Mouse (Mus musculus) retina, embryonic 14.5 days (tissue): Measurements from ENCODE around the gene Amz2.

Source experiments
- DNase-seq: peaks from one replicate; pipeline ENCODE4 v3.0.0-alpha.2; 2015; ENCODE audit warnings: low spot score

Amz2 gene

GRCm38 (mm10) chr11:109494890-109495770, 69.4 kb downstream of the Amz2 start:
- peak; percentile 49 for DNase-seq

DNA sequence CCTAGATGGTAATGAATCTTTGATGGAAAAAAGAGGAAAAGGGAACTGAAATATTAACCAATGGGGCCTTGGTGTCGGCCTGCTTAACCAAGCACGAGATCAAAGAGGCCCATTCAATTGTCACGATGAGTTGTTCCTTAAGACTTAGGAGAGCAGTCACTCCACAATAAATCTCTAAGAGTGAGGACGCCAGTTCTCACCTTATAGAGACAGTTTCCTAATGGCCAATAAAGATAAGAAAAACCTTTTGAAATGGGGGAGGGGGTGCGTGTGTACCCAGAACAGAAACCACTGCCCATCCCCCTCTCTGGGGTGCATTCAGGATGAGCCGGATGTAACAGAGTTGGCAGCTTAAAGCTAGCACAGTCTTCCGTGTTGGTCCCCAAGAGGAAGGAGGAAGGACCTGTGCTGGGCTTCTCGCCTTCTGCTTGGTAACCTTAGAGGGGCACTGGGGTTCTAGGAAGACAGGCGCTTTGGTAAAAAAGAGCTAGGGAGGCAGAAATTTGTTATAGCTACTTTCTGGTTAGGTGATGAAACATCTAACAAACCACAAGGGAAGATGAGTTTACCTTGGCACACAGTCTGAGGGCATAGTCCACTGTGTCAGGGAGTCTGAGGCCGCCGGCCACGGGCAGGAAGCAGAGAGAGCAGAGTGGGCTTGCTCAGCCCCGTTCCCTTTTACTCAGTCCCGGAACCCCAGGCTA, 70.2 kb downstream of the Amz2 start:
- peak; percentile 42 for DNase-seq

GRCm38 (mm10) chr11:109496475-109496993, 70.8 kb downstream of the Amz2 start:
- DNase-seq, result no peak

DNA sequence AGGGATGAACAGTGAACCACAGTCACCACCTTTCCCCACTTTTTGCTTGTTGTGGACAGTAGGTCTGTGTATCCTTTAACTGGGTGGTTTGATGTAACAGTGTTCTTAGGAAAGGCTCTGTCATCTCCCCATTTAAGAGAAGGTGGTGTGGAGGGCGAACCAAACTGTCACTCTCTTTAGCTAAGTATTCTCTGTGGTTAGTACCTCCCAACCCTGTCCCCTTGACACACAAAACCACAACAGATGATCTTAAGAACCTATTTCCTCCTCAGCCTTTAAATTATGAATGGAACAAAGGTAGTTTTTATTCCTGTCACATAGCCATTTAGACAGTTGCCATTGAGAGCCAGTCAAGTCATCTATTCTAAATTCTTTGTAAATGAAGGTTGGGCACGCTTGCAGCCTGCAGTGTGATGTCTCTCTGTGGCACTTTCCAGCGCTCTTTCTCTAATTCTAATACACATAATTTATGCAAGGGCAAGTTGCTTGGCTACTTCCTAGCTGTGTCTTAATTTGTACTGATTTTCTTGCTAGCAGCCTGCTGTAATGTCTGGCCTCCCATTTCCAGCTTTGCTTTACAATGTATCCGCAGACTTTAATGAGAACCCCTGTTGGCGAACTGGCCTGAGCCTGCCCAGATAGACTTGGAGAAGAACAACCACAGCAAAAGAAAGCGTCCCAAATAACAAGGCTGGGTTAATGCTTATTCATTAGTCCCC, 71.4 kb downstream of the Amz2 start:
- DNase-seq, result no peak

GRCm38 (mm10) chr11:109497990-109498389, 72.2 kb downstream of the Amz2 start:
- DNase-seq, result no peak

DNA sequence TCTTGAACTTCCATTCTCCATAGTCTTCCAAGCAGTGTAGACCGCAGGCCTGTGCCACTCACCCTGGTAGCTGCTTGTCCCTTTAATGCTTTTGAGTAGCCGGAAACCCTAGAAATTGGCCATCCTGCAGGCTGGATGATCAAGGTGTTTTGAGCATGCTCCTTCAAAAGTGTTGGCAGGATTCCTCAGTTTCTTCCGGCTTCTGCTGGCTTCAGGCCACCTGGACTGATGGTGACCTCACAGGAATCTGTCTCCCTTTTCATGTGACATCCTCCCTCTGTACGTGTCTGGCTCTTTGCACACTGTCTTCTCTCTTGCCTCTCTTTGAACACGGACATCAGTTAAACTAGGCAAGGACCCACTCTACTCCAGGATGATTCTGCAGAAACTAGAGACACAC, 74.5 kb downstream of the Amz2 start:
- no peak for DNase-seq
